Mouse (Mus musculus): ENCODE measurements at regions not wholly inside any gene's neighbourhood (a gene's known extent, or its start where the extent isn't known, plus 50 kb on each side); places are given as distances from the start of the nearest gene placed in this dataset.
"Not testable (repeated sequence)": the region's sequence is repeated elsewhere in the genome, so short reads cannot be mapped to it uniquely, and the experiment has no call there.

DNA sequence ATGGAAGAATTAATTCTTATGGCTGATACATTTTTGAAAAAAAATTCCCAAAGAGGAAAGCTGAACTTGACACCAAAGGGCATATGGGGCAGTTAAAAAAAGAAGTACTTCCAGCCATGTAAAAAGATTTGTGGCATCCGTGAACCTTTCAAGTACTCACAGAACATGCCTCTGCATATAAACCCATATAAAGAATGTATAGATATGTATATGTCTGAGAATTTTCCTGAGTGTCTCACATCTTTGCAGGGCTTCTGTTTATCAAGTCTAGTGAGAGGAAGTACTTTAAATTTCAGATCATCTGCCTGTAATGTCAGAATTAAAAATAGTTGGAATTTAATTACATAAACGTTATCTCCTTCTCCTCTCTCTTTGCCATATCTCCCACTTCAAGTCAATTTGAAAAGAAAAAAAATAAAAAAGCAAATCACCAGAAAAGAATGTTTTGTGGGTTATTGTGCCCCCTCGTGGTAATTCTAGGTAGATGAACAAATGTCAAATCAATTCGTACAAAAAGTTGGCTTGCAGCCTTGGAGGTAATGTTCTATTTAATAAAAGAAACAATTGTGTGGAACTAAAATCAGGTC, 400.4 kb downstream of the Trib2 start:
- no peak overlapping the region for H3K4me3 ChIP-seq (replicated peaks; ENCODE audit: control insufficient read depth, low read depth, low read length)
- no peaks in the 10 kb centered on the region for H3K4me1 ChIP-seq (ENCODE audit: control insufficient read depth, insufficient read depth, low read length)
- H3K27ac ChIP-seq (ENCODE audit: control insufficient read depth, insufficient read depth, low read depth, low read length, poor library complexity) = no peak overlapping the region
- 25% methylated on average over 4 of the region's 4 CpGs for WGBS
- TF ChIP-seq CTCF (IDR thresholded peaks at IDR 0.05; ENCODE audit: control insufficient read depth, insufficient read depth, low read length) = no peak
- no peak for TF ChIP-seq POLR2A (IDR thresholded peaks at IDR 0.05; ENCODE audit: borderline replicate concordance, control insufficient read depth, low read depth, low read length)

DNA sequence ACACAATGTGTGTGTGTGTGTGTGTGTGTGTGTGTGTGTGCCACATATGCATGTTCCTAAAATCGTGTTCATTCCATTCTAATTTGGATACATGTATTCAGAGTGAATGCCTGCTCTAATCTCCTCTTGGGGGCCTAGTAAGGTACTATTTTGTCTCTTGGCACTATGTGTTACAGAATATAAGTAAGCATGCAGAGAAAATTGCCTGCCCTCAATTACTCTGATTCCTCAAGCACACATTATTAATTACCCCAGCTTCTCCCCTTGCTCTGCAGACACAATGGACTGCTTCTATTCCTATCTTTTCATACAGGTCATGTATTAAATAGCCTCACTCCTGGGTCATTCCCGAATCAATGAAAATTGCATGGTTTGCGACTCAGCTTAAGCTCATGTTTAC, 406.3 kb downstream of the Trib2 start:
- no peak overlapping the region for H3K27ac ChIP-seq (ENCODE audit: control insufficient read depth, insufficient read depth, low read depth, low read length, poor library complexity)
- TF ChIP-seq POLR2A (IDR thresholded peaks at IDR 0.05; ENCODE audit: borderline replicate concordance, control insufficient read depth, low read depth, low read length) (no peak), CTCF (IDR thresholded peaks at IDR 0.05; ENCODE audit: control insufficient read depth, insufficient read depth, low read length) (no peak)
- no peaks in the 10 kb centered on the region for H3K4me1 ChIP-seq (ENCODE audit: control insufficient read depth, insufficient read depth, low read length)
- WGBS = 70% methylated on average over 3 of the region's 3 CpGs
- no peak overlapping the region for H3K4me3 ChIP-seq (replicated peaks; ENCODE audit: control insufficient read depth, low read depth, low read length)

DNA sequence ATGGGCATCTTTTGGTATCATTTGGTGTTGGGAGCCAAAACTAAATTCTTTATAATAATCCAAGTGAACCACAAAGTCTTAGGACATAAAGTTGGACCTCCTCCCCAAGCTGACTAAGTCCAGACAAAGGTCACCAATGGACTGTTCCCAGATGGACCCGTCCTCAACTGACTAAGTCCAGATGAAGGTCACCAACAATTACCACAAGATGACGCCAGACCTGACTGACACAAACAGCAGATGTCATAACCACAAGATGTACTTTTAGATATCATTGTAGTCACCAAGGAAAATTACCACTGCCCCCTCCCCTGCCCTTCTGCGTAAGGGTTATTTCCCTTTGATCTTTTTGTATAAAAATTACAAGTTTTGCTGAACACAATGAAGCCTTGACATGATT, 409.1 kb downstream of the Trib2 start:
- WGBS = 72% methylated on average over 3 of the region's 3 CpGs

DNA sequence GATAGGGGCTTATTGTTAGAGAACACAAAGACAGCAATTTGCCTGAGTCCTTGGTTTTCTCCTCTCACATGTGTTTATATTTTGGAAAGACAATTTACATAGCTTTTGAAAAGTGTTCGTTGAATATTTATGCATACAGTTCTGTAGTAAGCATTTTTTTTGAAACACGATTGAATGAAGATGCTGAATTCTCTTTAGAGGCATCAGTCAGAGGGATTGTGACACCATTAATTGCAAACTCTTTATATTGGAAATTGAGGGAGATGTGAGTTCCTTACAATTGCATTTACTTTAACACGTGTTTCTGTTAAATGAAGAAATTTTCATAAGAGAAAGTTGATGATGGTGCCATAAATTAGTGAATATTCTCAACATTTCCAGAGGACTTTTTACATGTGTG, 424.1 kb downstream of the Trib2 start:
- Histone ChIP-seq H3K4me1 (ENCODE audit: control insufficient read depth, insufficient read depth, low read length) (no peaks in the 10 kb centered on the region), H3K4me3 (replicated peaks; ENCODE audit: control insufficient read depth, low read depth, low read length) (no peak overlapping the region), H3K27ac (ENCODE audit: control insufficient read depth, insufficient read depth, low read depth, low read length, poor library complexity) (no peak overlapping the region)
- no peak for TF ChIP-seq CTCF (IDR thresholded peaks at IDR 0.05; ENCODE audit: control insufficient read depth, insufficient read depth, low read length)
- TF ChIP-seq POLR2A (IDR thresholded peaks at IDR 0.05; ENCODE audit: borderline replicate concordance, control insufficient read depth, low read depth, low read length) = no peak
- WGBS = 71% methylated on average over 3 of the region's 3 CpGs

More for the DNA sequence above, 409.1 kb downstream of the Trib2 start:
- not testable (repeated sequence) for H3K4me1 ChIP-seq (ENCODE audit: control insufficient read depth, insufficient read depth, low read length); H3K27ac ChIP-seq (ENCODE audit: control insufficient read depth, insufficient read depth, low read depth, low read length, poor library complexity); H3K4me3 ChIP-seq (replicated peaks; ENCODE audit: control insufficient read depth, low read depth, low read length)

DNA sequence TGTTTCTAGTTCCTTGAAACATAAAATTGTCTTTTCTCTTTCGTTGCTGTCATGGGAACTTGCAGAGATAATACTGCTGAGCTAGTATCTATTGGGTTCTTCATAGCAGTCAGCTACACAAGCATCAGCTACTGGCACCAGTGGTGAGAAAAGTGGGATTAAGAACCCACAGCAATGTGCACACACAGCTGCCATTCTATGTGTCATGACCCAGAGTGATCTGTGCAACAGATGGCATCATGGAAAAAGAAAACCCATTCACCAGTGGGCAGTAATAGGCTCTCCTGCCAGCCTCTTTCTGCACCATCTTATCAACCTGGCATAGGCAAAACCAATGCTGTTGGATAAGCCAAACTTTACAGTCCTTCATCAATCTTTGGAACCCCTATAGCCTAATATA, 428.1 kb downstream of the Trib2 start:
- Histone ChIP-seq H3K27ac (ENCODE audit: control insufficient read depth, insufficient read depth, low read depth, low read length, poor library complexity) (no peak overlapping the region), H3K4me3 (replicated peaks; ENCODE audit: control insufficient read depth, low read depth, low read length) (no peak overlapping the region), H3K4me1 (ENCODE audit: control insufficient read depth, insufficient read depth, low read length) (no peaks in the 10 kb centered on the region)
- WGBS = 61% methylated on average over 1 of the region's 1 CpGs
- TF ChIP-seq POLR2A (IDR thresholded peaks at IDR 0.05; ENCODE audit: borderline replicate concordance, control insufficient read depth, low read depth, low read length) = no peak
- no peak for TF ChIP-seq CTCF (IDR thresholded peaks at IDR 0.05; ENCODE audit: control insufficient read depth, insufficient read depth, low read length)

DNA sequence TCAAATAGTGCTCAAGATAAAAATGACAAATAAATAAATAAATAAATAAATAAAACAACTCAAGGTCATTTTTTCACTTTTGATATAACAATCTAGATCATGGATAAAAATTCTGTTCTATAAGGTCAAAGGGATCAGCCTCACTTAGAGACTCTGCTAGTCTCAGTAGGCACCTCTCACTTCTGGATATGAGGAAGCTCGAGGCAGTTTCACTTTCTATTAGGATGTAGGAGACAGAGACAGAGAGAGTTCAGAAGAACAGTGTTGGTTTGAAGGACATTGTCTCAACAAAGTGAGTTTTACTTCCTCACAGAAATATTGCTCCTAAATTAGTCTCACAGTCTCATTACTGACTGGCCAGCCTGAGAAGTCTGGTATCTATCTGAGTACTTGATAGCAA, 458.9 kb downstream of the Trib2 start:
- no peak for TF ChIP-seq POLR2A (IDR thresholded peaks at IDR 0.05; ENCODE audit: borderline replicate concordance, control insufficient read depth, low read depth, low read length)
- TF ChIP-seq CTCF (IDR thresholded peaks at IDR 0.05; ENCODE audit: control insufficient read depth, insufficient read depth, low read length) = no peak
- 54% methylated on average over 1 of the region's 1 CpGs for WGBS
- no peaks in the 10 kb centered on the region for H3K4me1 ChIP-seq (ENCODE audit: control insufficient read depth, insufficient read depth, low read length)

GRCm38 (mm10) chr12:15320697-15321449, 495.8 kb downstream of the Trib2 start:
- Histone ChIP-seq H3K4me1 (ENCODE audit: control insufficient read depth, insufficient read depth, low read length) (no peaks in the 10 kb centered on the region), H3K27ac (ENCODE audit: control insufficient read depth, insufficient read depth, low read depth, low read length, poor library complexity) (no peak overlapping the region), H3K4me3 (replicated peaks; ENCODE audit: control insufficient read depth, low read depth, low read length) (no peak overlapping the region)
- 69% methylated on average over 5 of the region's 5 CpGs for WGBS
- TF ChIP-seq POLR2A (IDR thresholded peaks at IDR 0.05; ENCODE audit: borderline replicate concordance, control insufficient read depth, low read depth, low read length) = no peak
- TF ChIP-seq CTCF (IDR thresholded peaks at IDR 0.05; ENCODE audit: control insufficient read depth, insufficient read depth, low read length) = no peak

More for the DNA sequence above, 458.9 kb downstream of the Trib2 start:
- Histone ChIP-seq H3K27ac (ENCODE audit: control insufficient read depth, insufficient read depth, low read depth, low read length, poor library complexity) (no peak overlapping the region), H3K4me3 (replicated peaks; ENCODE audit: control insufficient read depth, low read depth, low read length) (no peak overlapping the region)

DNA sequence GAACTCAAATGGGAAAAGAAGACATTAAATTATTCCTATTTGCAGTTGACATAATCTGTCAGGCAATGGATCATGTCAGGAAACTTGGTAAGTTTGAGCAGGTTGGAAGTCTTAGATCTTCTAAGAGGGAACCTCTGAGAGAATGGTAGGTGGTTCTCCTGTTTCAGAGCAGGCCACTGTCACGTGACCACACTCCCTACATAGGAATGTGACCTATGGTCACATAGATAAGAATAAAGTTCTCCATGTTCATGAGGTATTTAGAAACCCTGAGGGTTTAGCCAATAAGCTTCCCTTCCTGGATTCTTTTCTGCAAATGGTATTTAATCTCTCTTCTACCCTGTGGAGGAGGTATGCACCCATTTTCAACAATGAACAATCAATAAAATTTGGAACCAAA, 497.1 kb downstream of the Trib2 start:
- no peak for TF ChIP-seq CTCF (IDR thresholded peaks at IDR 0.05; ENCODE audit: control insufficient read depth, insufficient read depth, low read length)
- no peak for TF ChIP-seq POLR2A (IDR thresholded peaks at IDR 0.05; ENCODE audit: borderline replicate concordance, control insufficient read depth, low read depth, low read length)
- 43% methylated on average over 1 of the region's 1 CpGs for WGBS
- Histone ChIP-seq H3K4me1 (ENCODE audit: control insufficient read depth, insufficient read depth, low read length) (no peaks in the 10 kb centered on the region), H3K27ac (ENCODE audit: control insufficient read depth, insufficient read depth, low read depth, low read length, poor library complexity) (no peak overlapping the region), H3K4me3 (replicated peaks; ENCODE audit: control insufficient read depth, low read depth, low read length) (no peak overlapping the region)

- Histone ChIP-seq H3K4me3 (replicated peaks; ENCODE audit: control insufficient read depth, low read depth, low read length) (no peak overlapping the region), H3K4me1 (ENCODE audit: control insufficient read depth, insufficient read depth, low read length) (no peaks in the 10 kb centered on the region), H3K27ac (ENCODE audit: control insufficient read depth, insufficient read depth, low read depth, low read length, poor library complexity) (no peak overlapping the region)
- TF ChIP-seq POLR2A (IDR thresholded peaks at IDR 0.05; ENCODE audit: borderline replicate concordance, control insufficient read depth, low read depth, low read length) (no peak), CTCF (IDR thresholded peaks at IDR 0.05; ENCODE audit: control insufficient read depth, insufficient read depth, low read length) (no peak)
- WGBS = 75% methylated on average over 2 of the region's 2 CpGs
Observed at GRCm38 (mm10) chr12:15294898-15295297, 521.8 kb downstream of the Trib2 start.
